Mouse (Mus musculus) thymus, adult 2 months (tissue): Measurements from ENCODE around the gene H2-Q1.

Source experiments
- CTCF ChIP-seq: fragments of 200-500 bp; IDR thresholded peaks from 2 replicates; pipeline ENCODE4 v1.5.1; 2012; ENCODE audit warnings: mild to moderate bottlenecking, control low read depth, low read length, moderate library complexity, borderline replicate concordance; ENCODE audit not compliant: control insufficient read depth, poor library complexity, insufficient read depth; ENCODE audit errors: extremely low read depth
- POLR2A ChIP-seq: fragments of 200-500 bp; IDR thresholded peaks from 2 replicates; pipeline ENCODE4 v1.6.1; 2012; ENCODE audit warnings: mild to moderate bottlenecking, low read length, control low read depth, moderate library complexity; ENCODE audit not compliant: control insufficient read depth, poor library complexity, insufficient read depth; ENCODE audit errors: extremely low read depth

GRCm38 (mm10) chr17:35274770-35275169, 45.4 kb upstream of the H2-Q1 start:
- TF ChIP-seq POLR2A, result no peak
- peak; percentile 93 for TF ChIP-seq CTCF
